Mouse (Mus musculus) lung, postnatal 25 days (tissue): ENCODE measurements around the gene Apoc3.
A peak's percentile ranks its signal among the peaks of the same experiment; 100 is the strongest.

Experiments
- DNase-seq: peaks from one replicate; pipeline ENCODE4 v3.0.0; 2022; ENCODE audit warnings: low spot score

Gene Apoc3

DNA sequence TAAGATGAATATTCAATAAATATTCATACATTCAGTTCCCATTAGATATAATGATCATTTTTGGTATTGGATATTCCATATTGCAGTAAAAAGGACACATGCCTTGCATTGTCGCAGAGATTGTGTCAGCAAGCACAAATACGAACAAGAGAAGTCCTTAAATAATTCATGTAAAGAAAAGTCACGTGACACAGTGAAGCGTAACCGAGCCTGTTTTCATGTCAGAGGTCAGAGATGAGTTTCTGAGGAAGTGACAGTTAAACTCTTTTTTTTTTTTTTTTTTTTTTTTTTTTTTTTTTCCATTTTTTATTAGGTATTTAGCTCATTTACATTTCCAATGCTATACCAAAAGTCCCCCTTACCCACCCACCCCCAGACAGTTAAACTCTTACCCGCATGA, 42.8 kb downstream of the Apoc3 start:
- no peak for DNase-seq

DNA sequence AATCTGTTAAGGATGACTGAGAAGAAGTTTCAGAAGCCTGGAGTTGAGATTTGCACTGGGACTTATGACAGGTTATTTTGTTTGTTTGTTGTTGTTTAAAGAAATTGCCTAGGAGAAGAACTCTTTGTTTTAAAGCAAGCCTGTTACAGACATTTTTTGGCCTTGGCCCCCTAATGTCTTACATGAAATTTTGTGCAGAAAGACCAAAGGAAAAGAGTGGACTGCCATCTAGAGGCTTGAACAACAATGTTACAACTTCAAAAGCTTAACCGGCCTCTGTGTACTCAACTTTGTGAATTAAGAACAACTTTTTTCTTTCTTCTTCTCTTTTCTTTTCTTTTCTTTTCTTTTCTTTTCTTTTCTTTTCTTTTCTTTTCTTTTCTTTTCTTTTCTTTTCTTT, 43.8 kb downstream of the Apoc3 start:
- DNase-seq: peak; percentile 46

DNA sequence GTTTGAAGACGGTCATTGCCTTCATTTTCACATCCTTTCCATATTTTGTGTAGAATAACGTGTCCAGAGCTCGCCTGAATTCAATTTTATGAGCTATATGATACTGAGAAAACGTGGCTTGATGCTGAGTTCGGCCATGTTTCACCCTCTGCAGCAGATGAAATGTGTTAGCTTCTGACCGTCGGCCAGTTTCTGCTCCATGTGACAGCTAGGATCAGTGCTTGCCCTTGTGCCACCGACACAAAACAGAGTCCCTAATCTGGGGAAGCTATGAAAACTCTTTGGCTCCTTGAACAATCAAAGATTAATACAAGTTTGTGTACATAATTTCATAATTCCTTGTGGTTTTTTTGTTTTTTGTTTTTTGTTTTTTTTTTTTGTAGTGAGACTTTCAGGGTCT, 44.2 kb downstream of the Apoc3 start:
- no peak for DNase-seq

DNA sequence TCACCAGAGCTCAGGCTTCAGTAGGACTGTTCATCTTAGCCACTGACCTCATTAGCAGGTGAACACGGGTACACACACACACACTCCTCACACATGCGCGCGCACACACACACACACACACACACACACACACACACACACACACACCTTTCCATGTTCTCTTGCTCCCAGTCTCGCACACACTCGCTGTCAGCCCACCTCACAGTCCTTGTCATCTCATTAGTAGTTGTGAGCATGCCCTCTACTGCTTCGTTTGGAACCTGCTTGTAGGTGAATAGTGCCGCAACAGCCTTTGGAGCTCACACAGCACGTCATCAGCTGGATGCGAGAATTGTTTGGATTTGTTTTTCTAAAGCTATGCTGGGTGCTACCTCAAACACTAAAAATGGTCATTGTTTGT, 46.1 kb downstream of the Apoc3 start:
- DNase-seq: no peak

DNA sequence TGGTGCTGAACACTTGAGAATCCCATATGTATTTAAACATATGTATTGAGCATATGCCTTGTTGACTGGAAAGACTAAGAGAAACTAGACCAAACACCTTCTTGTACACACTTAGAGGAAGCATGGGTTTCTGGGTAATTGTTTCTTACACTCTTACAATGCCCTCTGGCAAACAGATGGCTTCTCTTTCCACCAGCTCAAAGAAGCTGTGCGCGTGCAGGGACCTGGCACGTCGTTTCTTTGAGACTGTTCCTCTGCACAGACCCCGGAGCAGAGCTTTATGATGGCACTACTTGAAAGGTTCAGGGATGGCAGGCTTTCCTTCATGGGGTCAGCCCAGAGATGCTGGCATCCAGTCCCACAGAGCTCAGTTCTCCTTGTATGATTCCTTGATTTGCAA, 46.5 kb downstream of the Apoc3 start:
- no peak for DNase-seq

DNA sequence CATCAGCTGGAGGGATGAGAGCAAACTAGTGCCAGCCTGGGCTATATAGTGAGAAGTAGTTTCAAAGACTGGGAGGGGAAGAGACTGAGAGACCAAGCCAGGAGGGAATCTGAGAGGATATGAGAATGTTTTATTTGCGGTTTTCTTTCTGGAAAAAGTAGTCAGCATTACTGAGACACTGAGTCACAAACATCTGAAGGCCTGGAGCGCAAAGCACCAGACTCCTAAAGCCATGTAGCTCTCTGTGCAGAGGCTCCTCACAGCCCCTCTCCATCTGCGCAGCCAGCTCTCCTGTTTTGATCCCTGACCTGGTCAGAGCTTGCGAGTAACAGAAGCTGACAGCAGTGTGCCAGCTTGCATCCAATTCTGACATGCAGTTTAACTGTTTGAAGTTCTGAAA, 47.1 kb downstream of the Apoc3 start:
- DNase-seq: no peak

DNA sequence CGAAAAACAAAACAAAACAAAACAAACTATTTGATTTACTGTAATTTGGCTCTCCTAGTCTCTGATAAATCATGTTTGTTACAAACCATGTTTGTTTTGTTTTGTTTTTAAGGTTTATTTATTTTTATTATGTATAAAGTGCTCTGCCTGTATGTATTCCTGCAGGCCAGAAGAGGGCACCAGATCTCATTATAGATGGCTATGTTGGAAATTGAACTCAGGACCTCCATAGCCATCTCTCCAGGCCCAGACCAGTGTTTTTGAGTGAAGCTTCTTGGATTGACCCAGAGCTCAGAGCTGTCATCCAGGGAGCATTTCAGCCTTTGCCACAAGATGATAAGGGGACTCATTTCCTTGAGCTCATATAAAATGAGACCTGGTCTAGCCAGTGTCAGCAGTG, 49.0 kb downstream of the Apoc3 start:
- no peak for DNase-seq

DNA sequence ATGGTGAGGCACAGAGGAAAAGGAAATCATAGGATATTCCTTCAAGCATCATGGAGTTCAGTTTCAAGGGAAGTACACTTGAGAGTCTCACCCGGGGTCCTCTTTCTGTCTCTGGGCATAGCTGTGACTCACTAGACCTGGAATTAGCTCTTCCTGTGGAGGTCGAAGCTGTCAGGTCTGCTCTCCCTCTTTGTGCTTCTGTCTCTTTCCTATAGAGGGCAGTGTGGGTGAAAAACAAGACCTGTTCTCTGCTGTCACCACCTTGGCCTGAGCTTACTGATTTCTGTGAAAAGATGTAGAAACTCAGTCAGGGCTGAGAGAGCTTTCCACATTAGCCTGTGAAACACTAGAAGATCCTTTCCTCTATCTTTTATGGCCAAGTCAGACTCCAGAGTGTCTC, 50.2 kb downstream of the Apoc3 start:
- DNase-seq: peak; percentile 57

DNA sequence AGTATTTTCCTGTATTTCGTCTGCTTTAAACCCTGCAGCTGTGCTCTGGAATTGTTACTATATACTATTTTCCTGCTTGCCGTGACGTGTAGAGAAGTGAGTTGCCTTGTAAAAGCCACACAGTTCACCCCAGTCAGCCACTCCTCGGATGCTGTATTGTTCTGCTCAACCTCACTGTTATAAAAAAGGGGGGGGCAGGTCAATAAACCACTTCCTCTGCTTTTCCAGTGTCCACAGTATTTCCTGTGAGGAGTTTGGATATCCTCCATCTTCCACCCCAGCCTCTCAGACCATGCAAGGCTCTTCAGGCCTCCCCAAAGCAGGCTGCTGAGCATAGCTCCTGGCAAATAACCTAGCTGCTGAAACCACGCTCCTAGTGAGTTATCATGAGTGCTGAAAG, 50.9 kb downstream of the Apoc3 start:
- no peak for DNase-seq
